10 mouse cellular contexts compared by ENCODE assay signal in the genomic region with DNA sequence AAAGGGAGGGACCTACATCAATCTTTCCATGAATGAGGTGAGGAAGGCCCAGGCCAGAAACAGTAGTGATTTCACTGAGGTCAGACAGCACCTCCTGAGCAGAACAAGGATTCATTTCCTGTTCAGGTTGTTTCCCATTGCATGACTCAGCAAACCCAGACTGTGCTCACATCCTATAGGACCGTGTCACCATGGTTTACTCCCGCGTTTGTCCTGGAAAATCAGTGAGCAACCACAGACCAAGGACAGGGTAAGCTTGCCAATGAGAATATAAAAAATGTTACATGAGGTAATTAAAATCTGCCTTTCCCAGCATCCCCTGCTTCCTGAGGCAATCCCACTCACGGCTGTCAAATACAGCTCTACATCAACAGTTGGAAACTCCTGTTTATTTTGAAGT.
DNase-seq lines count a peak whose midpoint lies in the region; ATAC-seq and TF ChIP-seq lines count a peak whose summit lies in the region.
"Had no signal": no experiment of that assay in that cellular context is flagged by ENCODE, and none has a peak within 500 bp of the region (broad histone marks: within the 10 kb centered on the region; RNA-seq: fewer than 3 reads in every experiment).

No protein-coding gene starts in this region.

- ATAC-seq in kidney, embryonic 14.5 days (ENCODE audit: low FRiP score, low TSS enrichment): peak; percentile 87
- ATAC-seq in midbrain, embryonic 15.5 days (replicated peaks): no peak

- no peak for TF ChIP-seq CTCF in embryonic fibroblast, embryonic 13.5 days (IDR thresholded peaks at IDR 0.05; ENCODE audit: borderline replicate concordance, insufficient read depth, low read length)

- H3K4me2 ChIP-seq in kidney, embryonic 14.5 days (replicated peaks; ENCODE audit: low read depth, low read length): no peak overlapping the region
- H3K4me2 ChIP-seq in midbrain, embryonic 15.5 days: no peak overlapping the region
- H3K4me2 ChIP-seq: embryonic facial prominence, embryonic 13.5 days had no signal

- TF ChIP-seq POLR2A in embryonic fibroblast, embryonic 13.5 days (IDR thresholded peaks at IDR 0.05; ENCODE audit: low read depth, low read length): no peak

- H3K36me3 ChIP-seq in kidney, embryonic 14.5 days (ENCODE audit: control insufficient read depth, insufficient read depth, low read length): no peaks in the 10 kb centered on the region
- H3K36me3 ChIP-seq in ES-E14 (ENCODE audit: control insufficient read depth, insufficient read depth, low read length, poor library complexity, severe bottlenecking): no peaks in the 10 kb centered on the region
- H3K36me3 ChIP-seq in limb, embryonic 10.5 days: no peaks in the 10 kb centered on the region
- H3K36me3 ChIP-seq in midbrain, embryonic 15.5 days (replicated peaks): no peaks in the 10 kb centered on the region
- H3K36me3 ChIP-seq: embryonic facial prominence, embryonic 13.5 days had no signal

- no peaks in the 10 kb centered on the region for H3K27me3 ChIP-seq in kidney, embryonic 14.5 days (ENCODE audit: control insufficient read depth, insufficient read depth, low read length)
- H3K27me3 ChIP-seq in limb, embryonic 10.5 days (ENCODE audit: low read depth, poor library complexity, severe bottlenecking): no peaks in the 10 kb centered on the region
- no peaks in the 10 kb centered on the region for H3K27me3 ChIP-seq in midbrain, embryonic 15.5 days (replicated peaks)
- H3K27me3 ChIP-seq: embryonic facial prominence, embryonic 13.5 days had no signal

- no peak overlapping the region for H3K4me3 ChIP-seq in kidney, embryonic 14.5 days (ENCODE audit: low read length)
- no peak overlapping the region for H3K4me3 ChIP-seq in ES-E14 (ENCODE audit: insufficient read depth in 1 of 2, low read depth in 1 of 2, low read length in 2 of 2, poor library complexity in 1 of 2, severe bottlenecking in 1 of 2)
- H3K4me3 ChIP-seq in embryonic fibroblast, embryonic 13.5 days (ENCODE audit: insufficient read depth, low read length): no peak overlapping the region
- H3K4me3 ChIP-seq in limb, embryonic 10.5 days: no peak overlapping the region
- H3K4me3 ChIP-seq in midbrain, embryonic 15.5 days: no peak overlapping the region
- H3K4me3 ChIP-seq: embryonic facial prominence, embryonic 13.5 days had no signal

- no peaks in the 10 kb centered on the region for H3K4me1 ChIP-seq in kidney, embryonic 14.5 days (ENCODE audit: control insufficient read depth, insufficient read depth, low read length)
- peaks cover 0 to 2% of the 10 kb centered on the region in 2 experiments; a peak in 1 of 4 replicates for H3K4me1 ChIP-seq in ES-E14 (ENCODE audit: control insufficient read depth in 2 of 2, insufficient read depth in 2 of 2, low read length in 2 of 2, poor library complexity in 1 of 2)
- 0 out of 2 replicates have a peak, but pooled peaks cover 3% of the 10 kb centered on the region for H3K4me1 ChIP-seq in embryonic fibroblast, embryonic 13.5 days (ENCODE audit: control insufficient read depth, insufficient read depth, low read length)
- peaks cover 7% of the 10 kb centered on the region; the same call in 1 of the 2 replicates for H3K4me1 ChIP-seq in limb, embryonic 10.5 days
- H3K4me1 ChIP-seq in midbrain, embryonic 15.5 days: no peaks in the 10 kb centered on the region

- 0 out of 2 replicates have a peak overlapping the region, but pooled peaks have one; percentile 26 for H3K27ac ChIP-seq in kidney, embryonic 14.5 days (ENCODE audit: low read depth, low read length)
- H3K27ac ChIP-seq in ES-E14 (ENCODE audit: insufficient read depth, low read depth, low read length, poor library complexity, severe bottlenecking): no peak overlapping the region
- H3K27ac ChIP-seq in embryonic fibroblast, embryonic 13.5 days (ENCODE audit: insufficient read depth, low read length): 0 out of 2 replicates have a peak overlapping the region, but pooled peaks have one; percentile 10
- no peak overlapping the region for H3K27ac ChIP-seq in limb, embryonic 10.5 days
- H3K27ac ChIP-seq in midbrain, embryonic 15.5 days: no peak overlapping the region
- H3K27ac ChIP-seq: embryonic facial prominence, embryonic 13.5 days had no signal

- 40% methylated on average over 4 of the region's 4 CpGs for WGBS in kidney, embryonic 14.5 days
- 72% methylated on average over 4 of the region's 4 CpGs for WGBS in limb, embryonic 10.5 days
- WGBS in midbrain, embryonic 15.5 days: 88% methylated on average over 4 of the region's 4 CpGs

- in situ Hi-C loops in ES-E14 (cut with MboI; ENCODE audit: low sequenced_read_pairs in 2 of 2, unreplicated experiment in 2 of 2): no loop called here

- H3K9ac ChIP-seq in kidney, embryonic 14.5 days (ENCODE audit: low read depth, low read length): no peak overlapping the region
- no peak overlapping the region for H3K9ac ChIP-seq in ES-E14 (ENCODE audit: insufficient read depth, low read depth, low read length, poor library complexity, severe bottlenecking)
- H3K9ac ChIP-seq in midbrain, embryonic 15.5 days: no peak overlapping the region
- H3K9ac ChIP-seq: embryonic facial prominence, embryonic 13.5 days had no signal

- DNase-seq in kidney, postnatal 25 days: no peak
- no peak for DNase-seq in ES-E14 (ENCODE audit: low read depth, low spot score)
- peak; percentile 31 for DNase-seq in limb, embryonic 10.5 days (ENCODE audit: low spot score)
- no peak for DNase-seq in gastrocnemius, adult 8-10 months (ENCODE audit: low spot score in 2 of 2)
- DNase-seq: heart, adult 18-20 months; thymus, adult 18-20 months had no signal

- no peaks in the 10 kb centered on the region for H3K9me3 ChIP-seq in kidney, embryonic 14.5 days (ENCODE audit: control insufficient read depth, low read length)
- no peaks in the 10 kb centered on the region for H3K9me3 ChIP-seq in ES-E14 (ENCODE audit: control insufficient read depth, insufficient read depth, low read depth, low read length)
- H3K9me3 ChIP-seq in limb, embryonic 10.5 days (replicated peaks): no peaks in the 10 kb centered on the region
- H3K9me3 ChIP-seq in midbrain, embryonic 15.5 days: no peaks in the 10 kb centered on the region
- H3K9me3 ChIP-seq: embryonic facial prominence, embryonic 13.5 days had no signal

TF ChIP-seq in ES-E14, 5 proteins besides CTCF, POLR2A, EP300 and RAD21:
- TF ChIP-seq MAFK (IDR thresholded peaks at IDR 0.05; ENCODE audit: insufficient read depth, low read depth, low read length) (peak; percentile 73), ZNF384 (IDR thresholded peaks at IDR 0.05; ENCODE audit: low read depth, low read length) (no peak)

Comparison
In these comparisons a context has a peak if more than half of its experiments do, and no peak if none do; other contexts are left out.
1. H3K27ac ChIP-seq: peak in kidney, embryonic 14.5 days (single experiment) and embryonic fibroblast, embryonic 13.5 days (single experiment); none in ES-E14 (single experiment), limb, embryonic 10.5 days (single experiment) and midbrain, embryonic 15.5 days (single experiment).